Mouse (Mus musculus): ENCODE data around the gene Olfr173. TPM values are rescaled to one million over a fixed set of nuclear protein-coding genes. Genes with fewer than 3 reads are reported as not detected.

Gene Olfr173
- polyA plus RNA-seq (2021) = not detected

GRCm38 (mm10) chr16:58800168-58800567, at the start of gene Olfr173:
TSS of gene Olfr173 (minus strand) at chr16:58800268.
- ChIA-PET CTCF (no interaction called here), POLR2A (no interaction called here)
- no peak for ATAC-seq
- TF ChIP-seq CTCF (IDR thresholded peaks at IDR 0.05) = no peak
- H3K27me3 ChIP-seq = peaks cover 11% of the 10 kb centered on the region
- DNase-seq (ENCODE audit: low read depth, low spot score) = no peak
- in situ Hi-C loops (cut with MboI; ENCODE audit: low pct_unique_long_range_greater_than_20kb) = loop anchor here (5.0 kb wide), 1 partner anchor 48 kb away; no protein-coding TSS in a partner anchor

- no peaks in the 10 kb centered on the region for H3K27me3 ChIP-seq
- in situ Hi-C loops (cut with MboI; ENCODE audit: low pct_unique_long_range_greater_than_20kb) = loop anchor here (10.0 kb wide), 1 partner anchor 48 kb away; the partner anchor contains the start of gene Olfr177
- DNase-seq (ENCODE audit: low read depth, low spot score) (no peak), ATAC-seq (no peak)
- POLR2A ChIA-PET = no interaction called here
- no peak for TF ChIP-seq CTCF (IDR thresholded peaks at IDR 0.05)
- CTCF ChIA-PET = no interaction called here
Observed at GRCm38 (mm10) chr16:58826732-58827319, 26.8 kb upstream of the Olfr173 start, which contains the start of gene Olfr175-ps1. TSS of gene Olfr175-ps1 (minus strand) at chr16:58826782.

GRCm38 (mm10) chr16:58763076-58763475, 37.0 kb downstream of the Olfr173 start, which contains the start of gene Olfr172:
TSS of gene Olfr172 (minus strand) at chr16:58763176.
- ATAC-seq = no peak
- POLR2A ChIA-PET = no interaction called here

GRCm38 (mm10) chr16:58756191-58756590, 43.9 kb downstream of the Olfr173 start:
- ChIA-PET POLR2A (no interaction called here), CTCF (no interaction called here)
- ATAC-seq = no peak
- no peak for DNase-seq (ENCODE audit: low read depth, low spot score)
- in situ Hi-C loops (cut with MboI; ENCODE audit: low pct_unique_long_range_greater_than_20kb) = loop anchor here (25.0 kb wide), 1 partner anchor 631 kb away; no protein-coding TSS in a partner anchor
- peaks cover 24% of the 10 kb centered on the region for H3K27me3 ChIP-seq
- no peak for TF ChIP-seq CTCF (IDR thresholded peaks at IDR 0.05)

More at GRCm38 (mm10) chr16:58763076-58763475, 37.0 kb downstream of the Olfr173 start, which contains the start of gene Olfr172:
- CTCF ChIA-PET = no interaction called here
- TF ChIP-seq CTCF (IDR thresholded peaks at IDR 0.05) = no peak
- H3K27me3 ChIP-seq = peaks cover 37% of the 10 kb centered on the region
- no peak for DNase-seq (ENCODE audit: low read depth, low spot score)
- in situ Hi-C loops (cut with MboI; ENCODE audit: low pct_unique_long_range_greater_than_20kb) = loop anchor here (25.0 kb wide), 1 partner anchor 624 kb away; no protein-coding TSS in a partner anchor

GRCm38 (mm10) chr16:58751314-58751713, 48.8 kb downstream of the Olfr173 start:
- CTCF ChIA-PET = interaction anchor here (2.4 kb wide), 1 partner anchor 13 kb away, joined by 5 read pairs; no protein-coding TSS in a partner anchor
- in situ Hi-C loops (cut with MboI; ENCODE audit: low pct_unique_long_range_greater_than_20kb) = loop anchor here (5.0 to 25.0 kb wide), 3 partner anchors 51 to 636 kb away; partner anchors contain the start of gene Olfr173
- peaks cover 8% of the 10 kb centered on the region for H3K27me3 ChIP-seq
- peak; percentile 89 for ATAC-seq
- DNase-seq (ENCODE audit: low read depth, low spot score) = no peak
- POLR2A ChIA-PET = interaction anchor here (0.5 kb wide), 1 partner anchor 83 kb away, joined by 3 read pairs; no protein-coding TSS in a partner anchor
- peak; percentile 49 for TF ChIP-seq CTCF (IDR thresholded peaks at IDR 0.05)

GRCm38 (mm10) chr16:58746715-58747114, 53.4 kb downstream of the Olfr173 start:
- ChIA-PET POLR2A (no interaction called here), CTCF (no interaction called here)
- H3K27me3 ChIP-seq = no peaks in the 10 kb centered on the region
- TF ChIP-seq CTCF (IDR thresholded peaks at IDR 0.05) = no peak
- in situ Hi-C loops (cut with MboI; ENCODE audit: low pct_unique_long_range_greater_than_20kb) = no loop called here
- DNase-seq (ENCODE audit: low read depth, low spot score) = no peak
- ATAC-seq = peak; percentile 29

Other genes with a start within 250 kb of the Olfr173 start
- not detected for gene Gm813, start 183.3 kb downstream of the Olfr173 start, polyA plus RNA-seq (2021)
- gene E330017A01Rik, start 161.5 kb downstream of the Olfr173 start, polyA plus RNA-seq (2021) = not detected
- 27.3 TPM for gene Cpox, start 130.0 kb downstream of the Olfr173 start, polyA plus RNA-seq (2021)
- gene Gpr15, start 81.2 kb downstream of the Olfr173 start, polyA plus RNA-seq (2021) = not detected
- gene Cldnd1, start 72.4 kb downstream of the Olfr173 start, polyA plus RNA-seq (2021) = 70.1 TPM
- gene Olfr172, start 37.1 kb downstream of the Olfr173 start, polyA plus RNA-seq (2021) = not detected
- gene Olfr175-ps1, start 26.5 kb upstream of the Olfr173 start, polyA plus RNA-seq (2021) = not detected
- not detected for gene Olfr177, start 74.5 kb upstream of the Olfr173 start, polyA plus RNA-seq (2021)
- not detected for gene Olfr178, start 91.8 kb upstream of the Olfr173 start, polyA plus RNA-seq (2021)
- gene Olfr181, start 128.5 kb upstream of the Olfr173 start, polyA plus RNA-seq (2021) = not detected
- gene Olfr180, start 129.1 kb upstream of the Olfr173 start, polyA plus RNA-seq (2021) = not detected
- gene Olfr183, start 195.1 kb upstream of the Olfr173 start, polyA plus RNA-seq (2021) = not detected
- gene Olfr186, start 230.0 kb upstream of the Olfr173 start, polyA plus RNA-seq (2021) = not detected
- gene Olfr187, start 239.5 kb upstream of the Olfr173 start, polyA plus RNA-seq (2021) = not detected